Mouse (Mus musculus) CD4-positive, CD25-positive, alpha-beta regulatory T cell, adult 2 months (primary cell): ENCODE measurements at regions not wholly inside any gene's neighbourhood (a gene's known extent, or its start where the extent isn't known, plus 50 kb on each side); places are given as distances from the start of the nearest gene placed in this dataset.

Experiments used
- DNase-seq: peaks from one replicate; pipeline ENCODE4 v3.0.0-alpha.2; 2012; ENCODE audit warnings: low read depth, low spot score

DNA sequence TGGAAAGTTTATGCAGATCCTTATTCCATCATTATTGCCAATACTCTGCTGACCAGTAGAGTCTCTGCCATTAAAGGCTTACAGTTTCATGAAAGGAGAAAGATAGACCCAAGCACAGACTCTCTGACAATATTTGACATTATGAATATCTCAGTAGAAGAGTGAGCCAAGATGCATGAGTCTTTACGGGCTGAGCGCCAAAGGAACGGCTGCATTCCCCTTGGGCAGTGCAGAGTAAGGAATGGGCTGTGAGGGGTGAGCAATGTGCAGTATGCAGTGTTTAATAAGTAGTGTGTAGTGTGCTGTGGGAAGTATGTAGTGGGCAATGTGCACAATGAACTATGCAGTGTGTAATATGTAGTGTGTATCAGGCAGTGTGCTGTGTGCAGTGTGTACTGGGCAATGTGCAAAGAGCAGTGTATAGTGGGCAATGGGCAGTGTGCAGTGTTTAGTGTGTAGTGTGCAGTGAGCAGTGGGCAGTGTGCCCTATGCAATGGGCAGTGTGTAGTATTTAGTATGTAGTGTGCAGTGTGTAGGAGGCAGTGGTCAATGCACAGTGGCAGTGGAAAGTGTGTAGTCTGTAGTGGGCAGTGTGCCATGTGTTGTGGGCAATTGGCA lies 671.8 kb downstream of the 5730522E02Rik start:
- no peak for DNase-seq

DNA sequence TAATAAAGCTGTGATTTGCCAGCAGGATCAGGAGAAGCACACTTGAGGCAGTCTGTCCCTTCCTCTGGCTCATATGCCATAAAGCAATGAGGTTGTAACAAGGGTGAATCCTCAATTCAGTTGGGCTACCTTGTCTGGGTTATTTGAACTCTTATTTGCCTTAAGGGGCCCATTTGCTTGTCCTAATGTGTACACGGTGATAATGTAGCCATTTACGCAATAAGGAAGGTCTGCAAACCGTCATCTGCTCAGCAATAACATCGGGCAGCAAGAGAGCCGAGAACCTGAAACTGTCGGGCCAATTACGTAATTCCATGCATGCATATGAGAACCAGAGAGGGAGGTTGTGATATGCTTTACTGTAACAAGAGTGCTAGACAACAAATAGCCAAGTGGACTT lies 674.5 kb downstream of the 5730522E02Rik start:
- DNase-seq = no peak

DNA sequence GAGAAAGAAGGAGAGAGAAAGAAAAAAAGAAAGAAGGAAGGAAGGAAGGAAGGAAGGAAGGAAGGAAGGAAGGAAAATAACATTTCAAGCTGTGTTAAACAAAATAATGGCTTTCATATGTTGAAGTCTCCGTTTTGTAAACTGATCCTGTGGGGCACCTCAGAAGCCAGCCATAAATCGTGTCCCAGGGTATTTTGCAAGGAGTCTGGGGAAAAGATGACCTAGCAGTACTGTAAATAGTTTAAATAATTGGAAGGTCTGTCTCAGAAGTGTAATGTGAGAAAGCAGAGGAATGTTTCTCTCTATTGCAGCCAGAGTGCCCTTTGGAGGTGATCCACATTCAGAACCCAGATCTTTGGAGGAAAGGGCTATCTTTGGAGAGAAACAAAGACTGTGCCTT lies 677.5 kb downstream of the 5730522E02Rik start:
- no peak for DNase-seq

DNA sequence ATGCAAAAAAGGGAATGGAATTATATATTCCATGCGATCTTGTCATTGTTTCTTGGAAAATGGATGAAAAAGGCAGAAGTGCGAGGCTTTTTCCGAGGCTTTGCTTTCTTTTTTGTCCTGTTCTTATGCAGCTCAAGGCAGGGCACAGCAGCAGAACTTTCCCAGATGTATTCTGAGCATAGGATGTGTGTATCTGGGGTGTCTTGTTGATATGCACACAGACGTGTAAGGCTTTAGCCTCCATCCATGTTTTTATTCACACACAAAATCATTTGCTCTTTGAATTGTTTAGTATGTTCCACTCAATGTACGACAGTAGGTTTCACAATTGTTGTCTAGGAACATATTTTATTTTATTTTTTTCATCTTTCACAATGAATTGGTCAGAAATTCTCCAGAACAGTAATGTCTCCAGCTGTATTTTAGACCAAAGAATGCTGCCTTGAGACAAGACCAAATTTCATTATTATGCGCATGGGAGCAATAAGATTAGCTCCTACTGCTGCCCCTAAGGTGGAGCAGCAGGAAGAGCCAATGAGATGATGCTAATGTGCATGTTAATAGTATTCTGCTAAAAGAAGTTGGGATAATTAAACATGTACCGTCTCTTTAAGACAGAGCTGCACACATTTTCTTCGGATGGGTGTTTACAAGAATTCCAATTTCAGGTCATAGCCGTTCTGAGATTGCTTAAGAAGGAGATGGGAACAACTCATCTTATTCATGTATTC lies 678.7 kb downstream of the 5730522E02Rik start:
- no peak for DNase-seq

DNA sequence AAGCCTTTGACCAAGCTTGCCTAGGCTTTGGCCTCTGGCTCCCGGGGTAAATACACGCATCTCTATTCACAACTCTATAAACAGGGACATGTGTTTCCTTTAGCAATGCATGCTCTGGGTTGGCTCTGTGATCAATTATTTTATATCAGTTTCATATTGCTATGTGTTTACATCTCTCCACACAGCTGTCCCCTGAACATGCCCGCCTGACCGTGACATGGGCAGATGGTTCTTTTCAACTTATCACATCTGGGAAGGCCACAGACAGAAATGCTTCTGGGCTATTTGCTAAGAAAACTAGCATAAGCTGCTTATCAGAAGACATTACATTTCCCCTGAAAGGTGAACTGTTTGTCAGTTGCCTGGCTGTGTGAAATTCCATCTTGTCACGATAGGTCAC lies 682.5 kb downstream of the 5730522E02Rik start:
- DNase-seq = no peak

DNA sequence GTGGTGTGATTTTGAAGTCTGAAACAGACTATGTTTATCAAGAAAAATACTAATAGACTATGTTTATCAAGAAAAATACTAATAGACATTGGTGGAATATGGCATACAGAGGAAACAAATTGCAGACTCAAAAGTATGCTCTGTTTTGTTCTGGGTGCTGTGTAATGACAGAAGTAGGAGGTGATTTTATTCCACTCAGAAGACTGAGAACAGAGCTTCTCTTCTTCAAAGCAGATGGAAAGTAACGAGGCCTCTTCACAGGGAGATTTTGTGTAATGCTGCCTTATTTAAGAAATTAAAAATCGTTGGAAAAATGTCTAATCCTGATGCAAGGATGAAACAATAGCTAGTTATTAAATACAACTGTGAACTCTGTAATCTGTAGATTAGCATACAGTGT lies 691.7 kb downstream of the 5730522E02Rik start:
- DNase-seq = no peak

DNA sequence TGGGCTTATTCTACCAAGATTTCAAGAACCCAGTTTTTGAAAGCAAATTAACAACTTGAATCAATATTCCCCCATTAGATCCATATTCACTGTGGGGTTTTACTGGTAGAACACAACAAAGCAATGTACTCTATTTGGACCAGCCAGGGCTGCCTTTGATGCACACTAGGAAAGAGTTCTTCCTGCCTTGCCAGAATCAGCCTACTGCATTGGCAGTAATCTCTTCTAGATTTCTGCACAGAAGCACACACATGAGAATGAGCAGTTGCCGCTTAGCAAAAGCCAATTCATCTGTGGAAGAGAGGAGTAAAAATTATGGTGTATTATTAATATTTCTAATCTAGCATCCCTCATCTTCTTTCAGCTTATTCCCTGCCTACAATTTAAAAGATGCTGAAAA lies 692.4 kb downstream of the 5730522E02Rik start:
- DNase-seq = no peak

DNA sequence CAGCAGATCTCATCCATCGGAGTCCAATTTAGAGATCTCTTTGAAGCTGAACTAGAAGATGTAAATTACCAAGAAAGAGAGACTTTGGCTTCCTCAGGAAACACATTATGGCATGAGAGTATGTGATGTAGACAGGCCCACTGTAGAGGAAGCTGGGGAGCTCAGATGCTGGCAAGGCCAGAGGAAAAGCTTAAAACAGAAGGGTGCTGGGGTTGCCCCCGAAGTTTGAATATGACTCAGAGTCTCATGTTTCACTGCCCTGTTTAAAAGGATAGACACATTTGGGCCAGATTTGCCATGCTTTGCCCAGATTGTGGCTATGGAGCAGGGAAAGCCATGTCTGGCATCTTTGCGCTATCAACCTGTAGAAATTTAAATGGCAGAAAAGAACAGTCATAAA lies 705.1 kb downstream of the 5730522E02Rik start:
- DNase-seq = no peak

DNA sequence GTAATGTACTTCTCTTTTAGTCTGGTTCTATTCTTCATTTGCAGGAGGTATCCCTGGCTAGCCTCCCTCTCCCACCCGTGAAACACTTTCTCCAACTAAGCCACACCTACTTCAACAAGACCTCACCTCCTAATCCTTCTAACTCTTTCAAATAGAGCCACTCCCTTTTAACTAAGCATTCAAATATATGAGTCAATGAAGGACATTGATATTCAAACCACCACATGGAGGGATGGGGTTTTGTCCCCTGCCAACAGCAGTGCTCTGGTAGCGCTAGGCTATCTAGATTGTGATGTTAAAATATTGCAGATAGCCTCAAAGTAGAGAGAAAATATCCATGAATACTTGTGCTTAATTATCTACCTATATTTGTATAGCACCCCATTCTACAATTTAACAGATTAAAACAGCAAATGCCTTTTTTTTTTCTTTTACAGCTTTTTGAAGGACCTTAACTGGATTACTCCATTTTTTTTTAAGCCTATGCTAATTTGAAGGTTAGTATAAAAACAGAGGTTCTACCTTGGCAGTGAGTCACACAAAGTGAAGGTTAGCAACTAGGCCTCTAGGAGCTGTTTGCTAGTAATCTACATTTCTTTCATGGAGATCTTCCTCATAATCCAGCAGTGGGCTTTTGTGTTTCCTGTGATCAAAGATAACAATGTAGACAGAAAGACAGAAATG lies 736.7 kb downstream of the 5730522E02Rik start:
- no peak for DNase-seq

DNA sequence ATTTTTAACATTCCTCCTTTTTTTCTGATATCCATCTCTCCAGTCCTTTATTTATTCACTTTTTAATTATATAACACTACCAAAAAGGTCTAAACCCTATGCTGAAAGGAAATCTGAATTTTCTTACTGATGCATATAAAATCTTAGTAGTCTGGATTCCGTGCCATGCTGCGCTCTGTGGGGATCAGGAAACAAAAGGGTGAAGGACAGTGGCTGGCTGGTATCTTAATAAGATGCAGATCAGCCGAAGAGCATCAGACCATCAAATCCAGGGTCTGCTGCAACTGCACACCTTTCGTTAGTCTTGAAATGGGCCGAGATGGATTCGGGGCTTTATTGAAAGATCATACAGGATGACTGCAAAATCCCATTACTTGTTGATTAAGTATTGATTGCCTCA lies 740.7 kb downstream of the 5730522E02Rik start:
- DNase-seq = no peak

DNA sequence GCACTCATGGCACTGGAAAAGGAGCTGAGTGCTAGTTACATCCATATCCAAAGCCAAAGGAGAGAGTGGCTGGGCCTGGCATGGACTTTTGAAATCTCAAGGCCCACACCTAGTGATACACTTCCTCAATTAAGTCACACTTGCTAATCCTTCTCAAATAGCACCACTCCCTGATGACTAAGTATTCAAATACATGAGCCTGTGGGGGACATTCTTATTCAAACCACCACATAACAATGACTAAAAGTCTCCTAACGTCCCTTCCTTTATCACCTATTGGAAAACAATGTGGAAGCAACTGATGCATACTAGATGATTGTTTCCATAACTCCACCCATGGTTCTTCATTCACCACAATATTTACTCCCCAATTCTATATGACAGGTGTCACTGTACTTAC lies 773.4 kb downstream of the 5730522E02Rik start:
- no peak for DNase-seq

DNA sequence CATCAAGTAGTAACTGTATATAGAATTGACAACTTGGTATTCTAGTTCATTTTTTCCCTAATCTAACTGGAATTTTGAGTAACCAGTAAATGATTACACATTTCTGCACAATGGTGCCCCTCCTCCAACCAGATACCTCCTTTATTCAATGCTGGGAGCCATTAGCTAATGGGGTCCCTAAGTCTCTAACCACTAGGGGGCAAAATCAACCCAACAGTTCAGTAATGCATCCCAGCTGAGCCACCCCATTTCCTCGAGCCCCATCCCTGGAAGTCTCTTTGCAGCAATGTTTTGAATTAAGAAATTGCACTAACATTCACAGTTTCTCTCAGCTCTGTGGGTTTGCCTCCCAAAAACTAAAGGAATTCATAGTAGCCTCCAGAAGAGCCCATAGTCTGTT lies 774.9 kb downstream of the 5730522E02Rik start:
- DNase-seq = no peak

DNA sequence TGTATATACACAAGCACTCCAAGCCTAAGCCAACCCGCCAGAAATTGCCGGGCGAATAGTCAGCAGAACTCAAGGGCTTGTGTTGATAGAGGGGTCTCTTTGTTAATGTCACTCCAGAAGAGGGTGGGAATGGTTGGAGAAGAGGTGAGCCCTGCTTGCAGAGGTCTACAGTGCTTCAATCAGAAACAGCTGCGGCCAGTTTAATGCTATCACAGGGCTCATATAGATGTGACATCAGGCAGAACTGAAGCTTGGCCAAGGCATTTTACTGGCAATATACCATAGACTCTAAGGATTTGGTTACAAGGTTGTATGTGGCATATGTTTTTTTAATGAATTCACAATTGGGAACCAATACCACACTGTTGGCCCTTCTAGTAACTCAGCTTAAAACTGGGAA lies 787.4 kb downstream of the 5730522E02Rik start:
- no peak for DNase-seq

DNA sequence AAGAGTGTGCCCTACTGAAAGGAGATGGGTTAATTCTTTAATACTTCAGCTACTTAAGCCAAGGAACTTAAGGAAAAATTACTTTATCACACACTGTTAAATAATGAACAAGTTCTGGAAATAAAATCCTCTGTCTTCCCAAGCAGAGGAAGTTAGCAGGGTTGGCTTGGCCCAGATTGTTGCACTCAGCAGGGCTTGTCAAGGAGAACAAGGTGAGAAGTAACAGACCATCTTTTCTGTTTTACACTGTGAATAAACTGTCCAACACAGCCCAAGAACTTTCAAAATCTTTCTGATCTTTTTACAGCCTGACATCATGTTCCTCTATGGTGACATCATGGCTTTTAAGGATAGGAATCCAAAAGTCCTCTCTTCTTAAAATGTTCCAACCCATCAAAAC lies 789.1 kb downstream of the 5730522E02Rik start:
- DNase-seq = no peak

DNA sequence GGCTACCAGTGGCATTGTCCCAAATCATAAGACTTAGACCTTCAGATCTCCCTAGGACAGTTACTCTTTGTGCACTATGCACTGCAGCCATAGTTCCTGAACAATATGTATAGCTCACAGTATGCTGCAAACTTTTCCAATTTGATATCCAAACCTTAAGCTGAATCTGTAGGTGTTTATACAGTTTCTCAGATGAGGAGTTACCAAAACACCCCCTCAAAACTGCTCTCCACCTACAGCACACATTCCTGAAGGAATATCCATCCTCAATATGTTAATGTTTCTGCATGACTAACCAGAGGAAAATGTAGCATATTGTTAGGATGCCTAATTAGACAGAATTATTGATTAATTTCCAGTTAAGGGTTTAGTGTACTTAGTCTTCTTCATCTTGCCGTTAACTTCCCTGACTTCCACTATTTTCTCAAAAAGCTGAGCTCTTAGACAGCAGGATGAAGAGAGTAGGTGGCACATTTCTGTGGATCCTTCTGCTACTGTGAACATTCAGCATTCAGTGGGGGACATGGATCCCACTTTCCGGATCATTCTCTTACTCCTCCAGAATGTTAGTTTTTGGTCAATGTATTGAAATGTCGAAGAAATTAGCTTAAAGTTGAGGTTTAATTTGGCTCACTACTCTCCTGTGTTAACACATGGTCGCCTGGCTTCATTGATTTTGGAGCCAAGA lies 800.0 kb downstream of the 5730522E02Rik start:
- no peak for DNase-seq

DNA sequence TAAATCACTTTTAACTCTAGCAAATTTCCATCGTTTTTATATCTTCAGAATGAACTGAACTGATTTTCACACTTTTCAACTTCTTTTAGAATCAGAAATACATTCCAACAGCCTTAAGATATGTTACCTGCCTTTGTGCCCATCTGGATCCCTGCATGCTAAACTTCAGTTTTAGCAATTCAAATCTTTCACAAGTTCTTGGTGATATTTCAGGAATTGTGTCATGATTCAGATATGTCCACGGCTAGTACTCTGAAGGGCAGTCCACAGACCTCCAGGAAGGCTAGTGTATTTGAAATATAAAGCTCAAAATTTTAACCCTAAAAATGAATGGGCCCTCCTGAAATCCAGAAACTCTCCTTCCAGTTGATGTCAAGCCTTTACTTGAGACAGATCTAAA lies 818.9 kb downstream of the 5730522E02Rik start:
- no peak for DNase-seq

DNA sequence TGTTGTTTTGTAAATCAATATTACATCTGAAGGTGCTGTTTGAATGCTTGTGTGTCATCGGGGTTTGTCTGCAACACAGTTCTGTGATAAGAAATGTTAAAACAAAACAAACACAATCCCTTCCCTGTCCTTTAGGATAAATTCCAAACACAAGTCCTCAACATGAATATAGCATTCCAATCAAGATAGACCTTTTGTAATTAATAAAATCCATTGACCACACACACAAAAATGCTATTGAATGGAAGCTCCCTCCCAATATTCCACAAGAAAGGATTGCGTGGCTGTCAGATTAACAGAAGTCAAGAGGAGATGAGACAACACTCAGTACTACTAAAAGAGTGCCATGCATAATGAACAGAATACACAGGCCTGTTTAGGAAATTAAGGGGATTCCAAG lies 843.5 kb downstream of the 5730522E02Rik start:
- DNase-seq = no peak

DNA sequence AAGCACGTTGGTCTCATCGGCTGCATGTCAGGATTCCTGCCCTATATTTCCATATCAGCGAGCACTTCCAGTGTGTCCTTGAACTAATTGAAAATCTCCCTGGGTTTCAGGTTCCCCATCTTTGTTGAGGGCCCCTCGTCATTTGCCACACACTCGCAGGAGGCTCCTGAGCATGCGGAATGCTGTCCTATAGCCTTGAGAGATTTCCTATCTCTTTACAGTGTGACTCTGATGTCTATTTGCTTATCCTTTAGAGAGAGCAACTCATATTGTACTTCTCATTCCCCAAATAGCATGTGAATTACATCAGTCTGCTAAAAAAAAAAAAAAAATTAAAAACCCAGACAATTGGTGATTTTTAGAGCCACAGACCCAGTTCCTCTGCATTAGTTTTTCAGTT lies 845.1 kb downstream of the 5730522E02Rik start:
- DNase-seq = no peak

DNA sequence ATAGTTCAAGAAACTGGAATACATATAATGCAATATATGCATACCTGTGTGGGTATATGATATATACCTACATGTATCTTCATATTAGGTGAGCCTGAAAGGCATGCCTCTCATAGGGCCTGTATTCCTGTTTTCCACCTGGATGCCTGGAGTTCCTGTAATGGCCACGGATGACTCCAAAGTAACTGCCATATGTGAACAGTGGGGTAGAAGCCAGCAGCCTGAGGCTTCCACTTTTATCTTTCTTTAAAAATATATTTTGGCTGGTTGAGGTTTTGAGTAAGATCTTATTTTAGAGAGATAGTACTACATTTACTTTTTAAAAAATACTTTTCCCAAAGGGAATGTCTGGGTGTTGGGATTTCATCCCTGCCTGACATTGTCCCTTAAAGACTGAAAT lies 850.8 kb downstream of the 5730522E02Rik start:
- no peak for DNase-seq

DNA sequence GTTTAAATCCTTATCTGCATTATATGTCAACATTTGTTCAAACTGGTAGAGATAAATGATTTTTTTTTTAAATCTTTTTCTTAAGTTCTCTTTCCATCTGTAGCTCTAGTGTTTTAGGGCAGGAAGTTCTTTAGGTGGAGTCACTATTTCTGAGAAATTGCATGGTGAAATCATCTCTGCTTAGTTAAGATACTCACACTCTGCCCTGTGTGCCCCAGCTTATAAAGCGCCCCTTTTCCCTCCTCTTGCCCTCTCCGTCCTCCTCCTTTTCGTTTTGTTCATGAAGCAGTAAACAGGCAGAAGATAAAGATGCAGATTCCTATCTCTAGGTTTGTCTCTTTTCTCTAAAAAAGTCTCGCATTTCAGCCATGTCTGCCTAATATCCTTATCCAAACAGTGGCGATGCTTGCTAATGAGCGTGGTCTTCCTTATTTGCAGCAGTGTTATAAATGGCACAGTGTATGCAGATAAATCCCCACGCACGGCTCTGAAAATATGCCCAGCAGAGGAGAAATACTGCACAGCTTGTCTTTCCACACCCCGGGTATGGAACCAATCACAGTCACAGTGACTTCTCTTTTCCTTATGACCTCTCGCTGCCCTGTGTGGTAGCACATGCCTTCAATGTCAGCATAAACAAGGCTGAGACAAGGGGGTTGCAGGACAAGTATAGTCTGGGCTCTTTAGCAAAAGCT lies 852.7 kb downstream of the 5730522E02Rik start:
- no peak for DNase-seq

DNA sequence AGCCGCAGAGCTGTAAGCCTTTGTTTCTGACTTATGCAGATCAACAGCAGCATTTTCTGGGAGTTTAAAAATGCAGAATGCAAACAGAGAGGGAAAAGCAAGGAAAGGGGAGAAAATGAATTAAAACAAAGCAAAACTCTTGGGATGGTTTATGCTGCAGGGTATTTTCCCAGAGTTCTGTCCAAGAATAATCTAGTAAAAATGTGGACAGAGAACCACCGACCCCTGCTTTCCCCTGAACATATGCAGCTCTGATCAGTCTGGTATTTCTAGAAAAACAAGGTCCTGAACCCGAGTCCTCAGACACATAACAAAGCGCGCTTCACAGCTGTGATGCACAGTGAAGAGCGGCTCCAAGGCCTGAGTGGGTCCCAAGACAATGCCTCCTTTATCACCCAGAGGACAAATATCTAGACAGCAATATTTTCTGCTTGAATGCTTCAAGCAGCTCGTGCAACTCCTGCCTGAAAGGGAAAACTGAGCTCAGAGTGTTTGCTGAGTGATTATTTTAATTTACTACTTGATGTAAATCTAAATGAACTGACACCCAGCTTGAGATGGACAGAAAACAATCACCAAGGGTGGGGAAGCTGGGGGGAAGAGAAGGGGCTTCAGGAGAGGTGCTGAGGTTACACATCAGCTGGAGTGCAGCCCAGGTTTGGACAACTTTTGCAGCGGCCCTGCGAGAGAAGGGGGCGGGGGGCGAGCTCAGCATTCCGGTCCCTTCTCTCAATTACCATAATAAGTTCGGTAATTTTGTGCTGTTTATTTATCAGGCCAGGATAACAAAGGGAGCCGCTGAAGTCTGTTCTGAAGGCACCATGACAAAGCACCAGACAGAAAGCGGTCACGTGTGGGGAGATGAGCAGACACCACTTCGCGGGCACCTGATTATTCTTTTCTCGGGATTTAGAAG lies 853.6 kb downstream of the 5730522E02Rik start:
- no peak for DNase-seq
